Mouse (Mus musculus): Measurements from ENCODE around the gene Ccdc71l.
A peak's percentile ranks its signal among the peaks of the same experiment; 100 is the strongest.

Ccdc71l gene

GRCm38 (mm10) chr12:32378528-32379295 is at the start of gene Ccdc71l:
Ccdc71l (plus strand) TSS chr12:32378704.
- DNase-seq (ENCODE audit: low spot score), result peak; percentile 87

GRCm38 (mm10) chr12:32339078-32339477 is 39.4 kb upstream of the Ccdc71l start:
- no peak for DNase-seq (ENCODE audit: low spot score)

- DNase-seq (ENCODE audit: low spot score), result no peak
Observed at GRCm38 (mm10) chr12:32343487-32343886, 35.0 kb upstream of the Ccdc71l start.

GRCm38 (mm10) chr12:32346121-32346520 is 32.4 kb upstream of the Ccdc71l start:
- no peak for DNase-seq (ENCODE audit: low spot score)

- DNase-seq (ENCODE audit: low spot score), result no peak
Observed at GRCm38 (mm10) chr12:32348493-32348892, 30.0 kb upstream of the Ccdc71l start.

- no peak for DNase-seq (ENCODE audit: low spot score)
Observed at GRCm38 (mm10) chr12:32351874-32352273, 26.6 kb upstream of the Ccdc71l start.

- DNase-seq (ENCODE audit: low spot score), result peak; percentile 80
Observed at GRCm38 (mm10) chr12:32379296-32379725, 807 bp downstream of the Ccdc71l start.

GRCm38 (mm10) chr12:32379731-32380130 is 1.2 kb downstream of the Ccdc71l start:
- DNase-seq (ENCODE audit: low spot score), result no peak

- DNase-seq (ENCODE audit: low spot score), result no peak
Observed at GRCm38 (mm10) chr12:32380457-32380856, 2.0 kb downstream of the Ccdc71l start.

- DNase-seq (ENCODE audit: low spot score), result no peak
Observed at GRCm38 (mm10) chr12:32381011-32381410, 2.5 kb downstream of the Ccdc71l start.

- DNase-seq (ENCODE audit: low spot score), result no peak
Observed at GRCm38 (mm10) chr12:32419537-32419936, 41.0 kb downstream of the Ccdc71l start.

GRCm38 (mm10) chr12:32427832-32428231 is 49.3 kb downstream of the Ccdc71l start:
- no peak for DNase-seq (ENCODE audit: low spot score)

- no peak for DNase-seq (ENCODE audit: low spot score)
Observed at GRCm38 (mm10) chr12:32431004-32431403, 52.5 kb downstream of the Ccdc71l start.

Data from yolk sac, embryonic 10.5 days (tissue).